Mouse (Mus musculus) brown adipose tissue, adult 24 weeks (tissue): ENCODE data around the gene Ifi202b. TPM values are rescaled to one million over a fixed set of nuclear protein-coding genes. Genes with fewer than 3 reads are reported as not detected.
"Not testable (repeated sequence)": the region's sequence is repeated elsewhere in the genome, so short reads cannot be mapped to it uniquely, and the experiment has no call there.

Experiments used
- H3K27ac ChIP-seq: fragments of 200-500 bp; replicated peaks from 2 replicates; pipeline ENCODE4 v1.5.1; 2012; ENCODE audit warnings: low read depth, mild to moderate bottlenecking, low read length
- H3K4me1 ChIP-seq: fragments of 200-500 bp; 2 replicates; pipeline ENCODE4 v1.6.1; 2012; ENCODE audit warnings: low read length, mixed read lengths; ENCODE audit not compliant: control insufficient read depth, insufficient read depth, insufficient read length
- H3K4me3 ChIP-seq: fragments of 200-500 bp; 2 replicates; pipeline ENCODE4 v1.5.1; 2012; ENCODE audit warnings: low read depth, mild to moderate bottlenecking, low read length, moderate library complexity; ENCODE audit not compliant: insufficient read depth
- polyA plus RNA-seq: library from polyadenylated mRNA; stranded (reverse); fragments of >200 nt; gene quantifications from 2 replicates; pipeline ENCODE4 v1.2.4, GENCODE M21; 2012; ENCODE audit not compliant: missing spikeins, insufficient read depth, insufficient read length

The Ifi202b gene
- not detected in 2 replicates for polyA plus RNA-seq

GRCm38 (mm10) chr1:173982694-173983305 lies at the start of gene Ifi202b:
TSS of gene Ifi202b (minus strand) at chr1:173982744.
- not testable (repeated sequence) for H3K4me1 ChIP-seq, H3K4me3 ChIP-seq, H3K27ac ChIP-seq

- Histone ChIP-seq H3K27ac (peak within 1 kb of the TSS; percentile 60), H3K4me1 (no peaks in the 10 kb centered on the region), H3K4me3 (peak within 1 kb of the TSS; percentile 41)
Measured at GRCm38 (mm10) chr1:174031698-174032097, 49.2 kb upstream of the Ifi202b start, which contains the start of gene Ifi205. TSS of gene Ifi205 (minus strand) at chr1:174031810.

- not testable (repeated sequence) for H3K27ac ChIP-seq, H3K4me3 ChIP-seq, H3K4me1 ChIP-seq
Measured at GRCm38 (mm10) chr1:174007050-174007449, 24.5 kb upstream of the Ifi202b start.

- H3K4me3 ChIP-seq, H3K27ac ChIP-seq, H3K4me1 ChIP-seq: not testable (repeated sequence)
Measured at GRCm38 (mm10) chr1:174004352-174005109, 22.0 kb upstream of the Ifi202b start.

- Histone ChIP-seq H3K4me3 (no peak overlapping the region), H3K4me1 (no peaks in the 10 kb centered on the region), H3K27ac (no peak overlapping the region)
Measured at GRCm38 (mm10) chr1:173995003-173995402, 12.5 kb upstream of the Ifi202b start.

- H3K4me3 ChIP-seq, H3K4me1 ChIP-seq, H3K27ac ChIP-seq: not testable (repeated sequence)
Measured at GRCm38 (mm10) chr1:173981038-173981437, 1.5 kb downstream of the Ifi202b start.

GRCm38 (mm10) chr1:173977622-173978021 lies 4.9 kb downstream of the Ifi202b start:
- H3K4me3 ChIP-seq, result no peak overlapping the region
- no peak overlapping the region for H3K27ac ChIP-seq
- no peaks in the 10 kb centered on the region for H3K4me1 ChIP-seq

GRCm38 (mm10) chr1:173973111-173973510 lies 9.4 kb downstream of the Ifi202b start:
- Histone ChIP-seq H3K4me1 (no peaks in the 10 kb centered on the region), H3K27ac (no peak overlapping the region), H3K4me3 (no peak overlapping the region)

GRCm38 (mm10) chr1:173961491-173961890 lies 21.1 kb downstream of the Ifi202b start:
- H3K4me3 ChIP-seq, H3K27ac ChIP-seq, H3K4me1 ChIP-seq: not testable (repeated sequence)

- not testable (repeated sequence) for H3K4me3 ChIP-seq, H3K4me1 ChIP-seq, H3K27ac ChIP-seq
Measured at GRCm38 (mm10) chr1:173959998-173960397, 22.5 kb downstream of the Ifi202b start.

GRCm38 (mm10) chr1:173955839-173956527 lies 26.6 kb downstream of the Ifi202b start:
- not testable (repeated sequence) for H3K4me3 ChIP-seq, H3K27ac ChIP-seq, H3K4me1 ChIP-seq

- H3K4me3 ChIP-seq, result no peak overlapping the region
- no peak overlapping the region for H3K27ac ChIP-seq
- H3K4me1 ChIP-seq, result no peaks in the 10 kb centered on the region
Measured at GRCm38 (mm10) chr1:173955071-173955796, 27.3 kb downstream of the Ifi202b start.

- Histone ChIP-seq H3K4me1 (no peaks in the 10 kb centered on the region), H3K4me3 (no peak overlapping the region), H3K27ac (no peak overlapping the region)
Measured at GRCm38 (mm10) chr1:173953563-173953962, 29.0 kb downstream of the Ifi202b start.

- H3K4me3 ChIP-seq, H3K4me1 ChIP-seq, H3K27ac ChIP-seq: not testable (repeated sequence)
Measured at GRCm38 (mm10) chr1:173949044-173949443, 33.5 kb downstream of the Ifi202b start.

GRCm38 (mm10) chr1:173942780-173943066 lies 39.8 kb downstream of the Ifi202b start:
- H3K4me1 ChIP-seq, result not testable (repeated sequence)
- peak overlapping the region; percentile 23; the same call in 1 of the 2 replicates for H3K4me3 ChIP-seq
- peak overlapping the region; percentile 71 for H3K27ac ChIP-seq
